Mouse (Mus musculus) ES-E14 (cell line): ENCODE data around the gene Ift20. TPM values are rescaled to one million over a fixed set of nuclear protein-coding genes. Genes with fewer than 3 reads are reported as not detected.
"Not testable (repeated sequence)": the region's sequence is repeated elsewhere in the genome, so short reads cannot be mapped to it uniquely, and the experiment has no call there.

ENCODE experiments used
- DNase-seq: peaks from one replicate; pipeline ENCODE4 v3.0.0-alpha.2; 2013; ENCODE audit warnings: low read depth, low spot score
- H3K27ac ChIP-seq: 2 replicates; pipeline ENCODE4 v1.5.1; 2012; ENCODE audit warnings: low read depth, mild to moderate bottlenecking, low read length, moderate library complexity, mixed read lengths; ENCODE audit not compliant: poor library complexity, insufficient read depth, severe bottlenecking
- H3K36me3 ChIP-seq: 2 replicates; pipeline ENCODE4 v1.6.1; 2012; ENCODE audit warnings: mild to moderate bottlenecking, low read length, moderate library complexity, mixed read lengths; ENCODE audit not compliant: control insufficient read depth, poor library complexity, insufficient read depth, severe bottlenecking
- H3K4me1 ChIP-seq, 2 experiments: fragments of 150-350 bp in 1 of 2; sonication (generic) in 1 of 2; 2 replicates each; pipeline ENCODE4 v1.6.1; 2012; ENCODE audit warnings: low read length in 2 of 2, mild to moderate bottlenecking in 1 of 2, mixed read lengths in 1 of 2; ENCODE audit not compliant: control insufficient read depth in 2 of 2, insufficient read depth in 2 of 2, poor library complexity in 1 of 2
- H3K4me3 ChIP-seq, 2 experiments: fragments of 150-350 bp in 1 of 2; sonication (generic) in 1 of 2; 2 replicates each; pipeline ENCODE4 v1.5.1; 2012; ENCODE audit warnings: low read length in 2 of 2, low read depth in 1 of 2, mild to moderate bottlenecking in 1 of 2, mixed read lengths in 1 of 2; ENCODE audit not compliant: insufficient read depth in 1 of 2, poor library complexity in 1 of 2, severe bottlenecking in 1 of 2
- H3K9ac ChIP-seq: 2 replicates; pipeline ENCODE4 v1.6.1; 2012; ENCODE audit warnings: low read depth, mild to moderate bottlenecking, low read length, mixed read lengths; ENCODE audit not compliant: poor library complexity, insufficient read depth, severe bottlenecking
- H3K9me3 ChIP-seq: fragments of 150-350 bp; sonication (generic); 2 replicates; pipeline ENCODE4 v1.6.1; 2012; ENCODE audit warnings: low read depth, mild to moderate bottlenecking, low read length; ENCODE audit not compliant: control insufficient read depth, insufficient read depth
- CHD2 ChIP-seq: IDR thresholded peaks from 2 replicates; pipeline ENCODE4 v1.6.1; 2014; ENCODE audit warnings: mild to moderate bottlenecking, low read depth, low read length, inconsistent platforms
- HCFC1 ChIP-seq: IDR thresholded peaks from 2 replicates; pipeline ENCODE4 v1.6.1; 2012; ENCODE audit warnings: low read length, inconsistent platforms, borderline replicate concordance; ENCODE audit not compliant: insufficient read depth
- MAFK ChIP-seq: IDR thresholded peaks from 2 replicates; pipeline ENCODE4 v1.6.1; 2014; ENCODE audit warnings: mild to moderate bottlenecking, low read depth, low read length, inconsistent platforms; ENCODE audit not compliant: insufficient read depth
- ZC3H11A ChIP-seq: IDR thresholded peaks from 2 replicates; pipeline ENCODE4 v1.6.1; 2012; ENCODE audit warnings: low read depth, mild to moderate bottlenecking, inconsistent platforms, low read length, borderline replicate concordance
- ZNF384 ChIP-seq: IDR thresholded peaks from 2 replicates; pipeline ENCODE4 v1.6.1; 2012; ENCODE audit warnings: low read depth, low read length, inconsistent platforms
- in situ Hi-C, 2 experiments: fragments of 600-800 bp; cut with MboI; formaldehyde crosslinking; loops; one replicate each; pipeline ENCODE4 v1.15.1; 2025; ENCODE audit warnings: low sequenced_read_pairs in 2 of 2, inconsistent platforms in 1 of 2; ENCODE audit not compliant: unreplicated experiment in 2 of 2
- total RNA-seq: library from RNA; depleted of rRNA; stranded (reverse); fragments of 300-350 nt; gene quantifications from 2 replicates; pipeline ENCODE4 v1.2.3, GENCODE M21; 2012

Gene Ift20
- total RNA-seq, 1 experiment, result 59.2 TPM

- H3K9ac ChIP-seq, result no peak overlapping the region
- H3K36me3 ChIP-seq, result peaks cover 48% of the 10 kb centered on the region
- TF ChIP-seq ZNF384, result no peak
- TF ChIP-seq MAFK, result no peak
- no peak for TF ChIP-seq ZC3H11A
- no peak overlapping the region for H3K4me3 ChIP-seq
- no peak for DNase-seq
- in situ Hi-C loops, result no loop called here
- H3K9me3 ChIP-seq, result no peaks in the 10 kb centered on the region
- no peaks in the 10 kb centered on the region for H3K4me1 ChIP-seq
- no peak overlapping the region for H3K27ac ChIP-seq
Observed at GRCm38 (mm10) chr11:78528714-78529113, 7.4 kb upstream of the Ift20 start.

- DNase-seq, result no peak
- Histone ChIP-seq H3K36me3 (peaks cover 39% of the 10 kb centered on the region), H3K9me3 (no peaks in the 10 kb centered on the region), H3K27ac (no peak overlapping the region), H3K4me1 (0 out of 4 replicates have a peak, but pooled peaks cover 0 to 2% of the 10 kb centered on the region in 2 experiments), H3K4me3 (no peak overlapping the region), H3K9ac (no peak overlapping the region)
- no peak for TF ChIP-seq MAFK
- TF ChIP-seq CHD2, result no peak
- TF ChIP-seq ZC3H11A, result no peak
- no peak for TF ChIP-seq HCFC1
- TF ChIP-seq ZNF384, result no peak
- in situ Hi-C loops, result no loop called here
Observed at GRCm38 (mm10) chr11:78530001-78530400, 6.2 kb upstream of the Ift20 start.

GRCm38 (mm10) chr11:78531046-78531445 is 5.1 kb upstream of the Ift20 start:
- Histone ChIP-seq H3K27ac (no peak overlapping the region), H3K9me3 (no peaks in the 10 kb centered on the region), H3K4me3 (no peak overlapping the region), H3K9ac (no peak overlapping the region), H3K36me3 (peaks cover 31% of the 10 kb centered on the region), H3K4me1 (0 out of 4 replicates have a peak, but pooled peaks cover 0 to 2% of the 10 kb centered on the region in 2 experiments)
- no peak for TF ChIP-seq HCFC1
- no peak for TF ChIP-seq ZNF384
- no peak for TF ChIP-seq CHD2
- TF ChIP-seq ZC3H11A, result no peak
- TF ChIP-seq MAFK, result no peak
- in situ Hi-C loops, result no loop called here
- DNase-seq, result no peak

GRCm38 (mm10) chr11:78531515-78531914 is 4.6 kb upstream of the Ift20 start:
- peaks cover 26% of the 10 kb centered on the region for H3K36me3 ChIP-seq
- H3K4me1 ChIP-seq, DNase-seq, in situ Hi-C loops, H3K9ac ChIP-seq, H3K27ac ChIP-seq, H3K9me3 ChIP-seq, H3K4me3 ChIP-seq: not testable (repeated sequence)

GRCm38 (mm10) chr11:78534516-78534915 is 1.6 kb upstream of the Ift20 start:
- in situ Hi-C loops, result no loop called here
- Histone ChIP-seq H3K4me1 (0 out of 4 replicates have a peak, but pooled peaks cover 0 to 2% of the 10 kb centered on the region in 2 experiments), H3K36me3 (peaks cover 10% of the 10 kb centered on the region), H3K4me3 (no peak overlapping the region), H3K9ac (no peak overlapping the region; the same call in 1 of the 2 replicates), H3K27ac (no peak overlapping the region), H3K9me3 (no peaks in the 10 kb centered on the region)
- TF ChIP-seq MAFK, result no peak
- TF ChIP-seq ZNF384, result no peak
- no peak for TF ChIP-seq CHD2
- no peak for DNase-seq
